Mouse (Mus musculus): Measurements from ENCODE around the gene Smarcd3. TPM values are rescaled to one million over a fixed set of nuclear protein-coding genes. Genes with fewer than 3 reads are reported as not detected.
A peak's percentile ranks its signal among the peaks of the same experiment; 100 is the strongest.

Gene Smarcd3
- total and polyA plus RNA-seq, 3 experiments, result 2.7 to 16.5 TPM; not detected in 1

- H3K79me2 ChIP-seq (ENCODE audit: control insufficient read depth, insufficient read depth, low read length, poor library complexity), result no peaks in the 10 kb centered on the region; the same call in 1 of the 2 replicates
- H3K27me3 ChIP-seq (ENCODE audit: control insufficient read depth in 1 of 2, insufficient read depth in 2 of 2, low read length in 2 of 2), result peaks cover 47 to 72% of the 10 kb centered on the region in 2 experiments
- peak overlapping the region in 1 of 2 experiments; percentile 37; a peak in 2 of 4 replicates for H3K4me3 ChIP-seq (ENCODE audit: control insufficient read depth in 1 of 2, insufficient read depth in 1 of 2, low read depth in 2 of 2, low read length in 2 of 2)
- no peak for DNase-seq (ENCODE audit: low read depth, low spot score)
- H3K9ac ChIP-seq (ENCODE audit: control insufficient read depth, low read depth, low read length, poor library complexity, severe bottlenecking), result peak overlapping the region; percentile 44
- H3K27ac ChIP-seq (ENCODE audit: control insufficient read depth, low read depth, low read length), result no peak overlapping the region
- H3K9me3 ChIP-seq (replicated peaks; ENCODE audit: insufficient read depth, low read length), result no peaks in the 10 kb centered on the region
- peaks cover 0 to 2% of the 10 kb centered on the region in 2 experiments; a peak in 1 of 4 replicates for H3K4me1 ChIP-seq (ENCODE audit: control insufficient read depth in 1 of 2, insufficient read depth in 2 of 2, low read length in 2 of 2)
- H3K36me3 ChIP-seq (ENCODE audit: control insufficient read depth in 1 of 2, insufficient read depth in 2 of 2, low read length in 2 of 2), result no peaks in the 10 kb centered on the region
- TF ChIP-seq NRF1 (IDR thresholded peaks at IDR 0.05; ENCODE audit: insufficient read depth, low read depth, low read length, poor library complexity, severe bottlenecking) (peak; percentile 39; the same call in 1 of the 2 replicates), ELF1 (IDR thresholded peaks at IDR 0.05; ENCODE audit: low read depth, low read length) (no peak), CTCF (IDR thresholded peaks at IDR 0.05 in 2 of 3, conservative IDR thresholded peaks at IDR 0.05 in 1 of 3; ENCODE audit: control insufficient read depth in 1 of 3, insufficient read depth in 1 of 3, low read depth in 2 of 3, low read length in 3 of 3, poor library complexity in 1 of 3, severe bottlenecking in 1 of 3) (0 out of 6 replicates have a peak, but pooled peaks of 1 of the 3 experiments have one; percentile 0)
Observed at GRCm38 (mm10) chr5:24604656-24605100, 19.5 kb downstream of the Smarcd3 start.

DNA sequence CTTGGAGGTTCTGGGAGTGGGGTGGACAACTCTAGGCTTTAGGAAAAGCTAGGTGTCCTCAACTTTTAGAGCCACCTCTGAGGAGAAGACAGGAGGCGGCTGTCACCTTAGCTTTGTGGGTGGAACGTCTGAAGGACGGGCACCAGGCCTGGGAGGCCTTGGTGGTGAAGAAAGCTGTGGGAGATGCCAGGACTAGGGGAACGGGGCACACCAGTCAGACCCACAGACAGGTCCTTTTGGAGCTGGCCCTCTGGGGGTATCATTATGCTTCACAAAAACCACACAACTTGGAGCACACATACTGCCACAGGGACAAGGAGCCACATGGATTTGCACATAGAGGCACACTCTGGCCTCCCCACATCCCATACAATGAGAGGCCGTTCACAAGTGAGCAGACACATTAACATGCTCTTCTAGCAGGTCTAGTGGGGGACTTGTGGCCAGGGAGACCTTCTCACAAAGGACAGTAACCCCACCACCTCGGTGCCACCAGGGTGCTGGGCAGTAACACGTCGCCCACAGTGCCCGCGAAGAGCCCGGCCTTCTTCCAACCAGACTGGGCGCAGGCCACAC is 20.0 kb downstream of the Smarcd3 start:
- H3K27me3 ChIP-seq (ENCODE audit: control insufficient read depth in 1 of 2, insufficient read depth in 2 of 2, low read length in 2 of 2), result peaks cover 47 to 71% of the 10 kb centered on the region in 2 experiments
- no peaks in the 10 kb centered on the region; the same call in 1 of the 2 replicates for H3K79me2 ChIP-seq (ENCODE audit: control insufficient read depth, insufficient read depth, low read length, poor library complexity)
- H3K27ac ChIP-seq (ENCODE audit: control insufficient read depth, low read depth, low read length), result no peak overlapping the region
- no peaks in the 10 kb centered on the region for H3K9me3 ChIP-seq (replicated peaks; ENCODE audit: insufficient read depth, low read length)
- H3K4me1 ChIP-seq (ENCODE audit: control insufficient read depth in 1 of 2, insufficient read depth in 2 of 2, low read length in 2 of 2), result peaks cover 0 to 2% of the 10 kb centered on the region in 2 experiments; a peak in 1 of 4 replicates
- no peaks in the 10 kb centered on the region for H3K36me3 ChIP-seq (ENCODE audit: control insufficient read depth in 1 of 2, insufficient read depth in 2 of 2, low read length in 2 of 2)
- peak overlapping the region; percentile 44 for H3K9ac ChIP-seq (ENCODE audit: control insufficient read depth, low read depth, low read length, poor library complexity, severe bottlenecking)
- DNase-seq (ENCODE audit: low read depth, low spot score), result peak; percentile 38
- TF ChIP-seq POLR2AphosphoS5 (IDR thresholded peaks at IDR 0.05; ENCODE audit: borderline replicate concordance, low read depth, low read length), result no peak
- no peak for TF ChIP-seq NRF1 (IDR thresholded peaks at IDR 0.05; ENCODE audit: insufficient read depth, low read depth, low read length, poor library complexity, severe bottlenecking)
- TF ChIP-seq CHD2 (IDR thresholded peaks at IDR 0.05; ENCODE audit: low read length), result no peak
- no peak for TF ChIP-seq MXI1 (IDR thresholded peaks at IDR 0.05; ENCODE audit: low read depth, low read length)
- no peak for TF ChIP-seq SIN3A (IDR thresholded peaks at IDR 0.05; ENCODE audit: low read length)
- no peak for TF ChIP-seq TAL1 (IDR thresholded peaks at IDR 0.05; ENCODE audit: low read length)
- no peak for TF ChIP-seq RCOR1 (IDR thresholded peaks at IDR 0.05; ENCODE audit: low read depth, low read length)
- no peak for TF ChIP-seq ETS1 (IDR thresholded peaks at IDR 0.05; ENCODE audit: low read depth, low read length)
- no peak for TF ChIP-seq NELFE (IDR thresholded peaks at IDR 0.05; ENCODE audit: low read depth, low read length)
- peak overlapping the region in 1 of 2 experiments; percentile 37; a peak in 2 of 4 replicates for H3K4me3 ChIP-seq (ENCODE audit: control insufficient read depth in 1 of 2, insufficient read depth in 1 of 2, low read depth in 2 of 2, low read length in 2 of 2)

DNA sequence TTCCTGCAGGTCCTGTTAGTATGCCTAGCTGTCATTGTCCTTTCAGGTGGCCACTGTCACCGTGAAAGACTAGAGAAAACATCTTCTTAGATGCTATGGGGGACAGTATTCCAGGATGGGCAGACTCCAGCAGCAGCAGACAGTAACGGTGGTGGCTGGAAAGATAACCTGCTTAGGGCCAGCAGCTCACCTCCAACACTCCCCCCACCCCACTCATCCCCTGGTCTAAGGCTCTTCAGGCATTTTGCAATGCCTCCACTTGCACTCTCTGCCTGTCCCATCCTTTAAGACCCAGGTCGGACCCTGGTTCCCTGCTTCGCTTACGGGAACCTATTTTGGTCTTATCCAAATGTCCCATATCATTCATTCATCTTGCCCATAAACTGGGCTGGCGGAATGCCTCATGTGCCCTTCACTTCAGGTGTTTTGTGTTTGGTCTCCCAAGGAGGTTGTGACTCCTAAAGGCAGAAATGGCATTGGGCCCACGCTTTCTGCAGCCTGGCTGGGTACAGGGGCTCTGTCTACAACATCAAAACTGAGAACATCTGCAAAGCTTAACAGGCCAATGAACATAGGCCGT is 20.7 kb downstream of the Smarcd3 start:
- Histone ChIP-seq H3K4me1 (ENCODE audit: control insufficient read depth in 1 of 2, insufficient read depth in 2 of 2, low read length in 2 of 2) (peaks cover 0 to 2% of the 10 kb centered on the region in 2 experiments; a peak in 1 of 4 replicates), H3K79me2 (ENCODE audit: control insufficient read depth, insufficient read depth, low read length, poor library complexity) (no peaks in the 10 kb centered on the region; the same call in 1 of the 2 replicates), H3K9me3 (replicated peaks; ENCODE audit: insufficient read depth, low read length) (no peaks in the 10 kb centered on the region), H3K9ac (ENCODE audit: control insufficient read depth, low read depth, low read length, poor library complexity, severe bottlenecking) (no peak overlapping the region), H3K36me3 (ENCODE audit: control insufficient read depth in 1 of 2, insufficient read depth in 2 of 2, low read length in 2 of 2) (no peaks in the 10 kb centered on the region), H3K4me3 (ENCODE audit: control insufficient read depth in 1 of 2, insufficient read depth in 1 of 2, low read depth in 2 of 2, low read length in 2 of 2) (no peak overlapping the region), H3K27me3 (ENCODE audit: control insufficient read depth in 1 of 2, insufficient read depth in 2 of 2, low read length in 2 of 2) (peaks cover 50 to 68% of the 10 kb centered on the region in 2 experiments), H3K27ac (ENCODE audit: control insufficient read depth, low read depth, low read length) (no peak overlapping the region)
- peak; percentile 11 for DNase-seq (ENCODE audit: low read depth, low spot score)
- no peak for TF ChIP-seq BHLHE40 (IDR thresholded peaks at IDR 0.05; ENCODE audit: borderline replicate concordance, low read depth, low read length)
- no peak for TF ChIP-seq UBTF (IDR thresholded peaks at IDR 0.05; ENCODE audit: borderline replicate concordance, insufficient read depth, low read depth, low read length)
- TF ChIP-seq ETS1 (IDR thresholded peaks at IDR 0.05; ENCODE audit: low read depth, low read length), result no peak
- TF ChIP-seq TCF12 (IDR thresholded peaks at IDR 0.05; ENCODE audit: low read depth, low read length), result no peak

Data from MEL (cell line).